Mouse (Mus musculus) liver, embryonic 12.5 days (tissue): ENCODE data around the gene Ppfibp2. TPM values are rescaled to one million over a fixed set of nuclear protein-coding genes. Genes with fewer than 3 reads are reported as not detected.
A peak's percentile ranks its signal among the peaks of the same experiment; 100 is the strongest.

ENCODE experiments used
- ATAC-seq: fragments of 200-750 bp; cut with Nextera tagmentation; 2 replicates; pipeline ENCODE4 v1.8.0; 2017; ENCODE audit warnings: moderate number of reproducible peaks, mild to moderate bottlenecking, moderate library complexity
- H3K27ac ChIP-seq: fragments of 300-500 bp; sonication (generic); 2 replicates; pipeline ENCODE4 v1.5.1; 2016; ENCODE audit warnings: mild to moderate bottlenecking
- H3K27me3 ChIP-seq: fragments of 300-500 bp; sonication (generic); replicated peaks from 2 replicates; pipeline ENCODE4 v1.6.1; 2016; ENCODE audit warnings: mild to moderate bottlenecking, moderate library complexity
- H3K36me3 ChIP-seq: fragments of 300-500 bp; sonication (generic); 2 replicates; pipeline ENCODE4 v1.6.1; 2016; ENCODE audit warnings: mild to moderate bottlenecking, moderate library complexity
- H3K4me1 ChIP-seq: fragments of 300-500 bp; sonication (generic); 2 replicates; pipeline ENCODE4 v1.6.1; 2016
- H3K4me2 ChIP-seq: fragments of 300-500 bp; sonication (generic); 2 replicates; pipeline ENCODE4 v1.6.1; 2016; ENCODE audit warnings: mild to moderate bottlenecking, moderate library complexity
- H3K4me3 ChIP-seq: fragments of 300-500 bp; sonication (generic); 2 replicates; pipeline ENCODE4 v1.5.1; 2016; ENCODE audit warnings: mild to moderate bottlenecking, moderate library complexity
- H3K9ac ChIP-seq: fragments of 300-500 bp; sonication (generic); 2 replicates; pipeline ENCODE4 v1.6.1; 2016; ENCODE audit warnings: mild to moderate bottlenecking, moderate library complexity
- H3K9me3 ChIP-seq: fragments of 300-500 bp; sonication (generic); replicated peaks from 2 replicates; pipeline ENCODE4 v1.6.1; 2016; ENCODE audit warnings: mild to moderate bottlenecking, moderate library complexity
- WGBS: fragments of 180-500 bp; shearing (Covaris S2); methylation state at CpG from one replicate; pipeline ENCODE4 v1.1.7; 2016; ENCODE audit not compliant: insufficient replicate concordance; 5-methylcytosine and 5-hydroxymethylcytosine counted together
- polyA plus RNA-seq: library from polyadenylated mRNA; unstranded; fragments of >200 nt; fragmentation: Nextera tagmentation; extraction: Ambion mirVana; gene quantifications from 2 replicates; pipeline ENCODE4 v1.2.1, GENCODE M21; 2016

Gene Ppfibp2
- polyA plus RNA-seq, 1 experiment from 2014 or later = 3.9 TPM

DNA sequence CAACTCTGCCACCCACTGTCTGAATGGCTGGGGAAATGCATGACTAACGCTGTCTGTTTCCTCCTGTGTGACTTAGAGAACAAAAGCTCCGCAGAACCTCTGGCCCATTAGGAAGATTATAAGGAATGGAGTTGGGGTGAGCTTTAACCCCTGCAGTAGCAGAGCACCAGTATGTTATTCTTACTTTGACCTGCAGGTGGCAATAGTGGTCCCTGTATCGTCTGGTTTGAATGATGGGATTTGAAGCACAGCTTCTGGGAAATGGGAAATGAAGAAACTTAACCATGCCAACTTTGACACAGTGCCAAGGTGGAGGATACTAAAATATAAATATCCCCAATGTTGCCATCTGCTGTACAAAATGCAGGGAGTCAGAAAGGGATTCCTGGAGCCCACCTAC is 154.3 kb downstream of the Ppfibp2 start:
- Histone ChIP-seq H3K27ac (no peak overlapping the region), H3K4me3 (no peak overlapping the region), H3K4me2 (no peak overlapping the region), H3K27me3 (no peaks in the 10 kb centered on the region), H3K9ac (no peak overlapping the region), H3K36me3 (no peaks in the 10 kb centered on the region; the same call in 1 of the 2 replicates), H3K9me3 (no peaks in the 10 kb centered on the region), H3K4me1 (no peaks in the 10 kb centered on the region)
- ATAC-seq = no peak
- WGBS = 7% methylated on average over 3 of the region's 3 CpGs

DNA sequence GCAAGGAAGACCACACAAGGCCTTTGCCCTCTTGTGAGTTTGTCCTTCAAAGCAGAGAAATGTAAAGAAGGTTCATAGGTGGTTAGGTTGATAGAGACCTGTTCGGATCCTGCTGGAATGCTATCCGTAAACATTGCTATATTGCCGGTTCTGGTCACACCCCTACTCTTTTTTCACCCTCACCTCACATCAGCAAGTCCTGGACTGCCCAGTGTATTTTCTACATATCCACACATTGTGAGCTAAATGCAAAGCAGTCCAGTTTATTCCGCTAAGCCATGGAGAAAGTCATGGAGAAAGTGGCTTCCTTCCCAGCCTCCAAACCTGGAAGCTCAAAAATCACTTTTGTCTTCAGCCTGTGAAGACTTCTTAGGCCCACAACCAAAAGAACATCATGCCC is 154.7 kb downstream of the Ppfibp2 start:
- ATAC-seq = no peak
- WGBS = 61% methylated on average over 4 of the region's 4 CpGs
- Histone ChIP-seq H3K9me3 (no peaks in the 10 kb centered on the region), H3K4me3 (no peak overlapping the region), H3K9ac (no peak overlapping the region), H3K4me1 (no peaks in the 10 kb centered on the region), H3K27ac (no peak overlapping the region), H3K36me3 (no peaks in the 10 kb centered on the region), H3K27me3 (no peaks in the 10 kb centered on the region), H3K4me2 (no peak overlapping the region)

- ATAC-seq = no peak
- no peaks in the 10 kb centered on the region for H3K36me3 ChIP-seq
- H3K9me3 ChIP-seq = no peaks in the 10 kb centered on the region
- no peaks in the 10 kb centered on the region for H3K4me1 ChIP-seq
- peaks cover 4% of the 10 kb centered on the region; the same call in 1 of the 2 replicates for H3K27me3 ChIP-seq
- 76% methylated on average over 10 of the region's 10 CpGs for WGBS
- H3K27ac ChIP-seq = no peak overlapping the region
- H3K9ac ChIP-seq = no peak overlapping the region
- H3K4me3 ChIP-seq = no peak overlapping the region
- H3K4me2 ChIP-seq = no peak overlapping the region
These were observed 157.1 kb downstream of the Ppfibp2 start for GRCm38 (mm10) chr7:107752031-107752520.

GRCm38 (mm10) chr7:107755905-107756304 is 160.9 kb downstream of the Ppfibp2 start:
- Histone ChIP-seq H3K4me1 (no peaks in the 10 kb centered on the region), H3K9ac (no peak overlapping the region), H3K9me3 (no peaks in the 10 kb centered on the region), H3K36me3 (no peaks in the 10 kb centered on the region), H3K4me2 (no peak overlapping the region), H3K4me3 (no peak overlapping the region), H3K27me3 (peaks cover 17% of the 10 kb centered on the region), H3K27ac (no peak overlapping the region)
- no peak for ATAC-seq
- 54% methylated on average over 3 of the region's 3 CpGs for whole genome bisulfite sequencing

DNA sequence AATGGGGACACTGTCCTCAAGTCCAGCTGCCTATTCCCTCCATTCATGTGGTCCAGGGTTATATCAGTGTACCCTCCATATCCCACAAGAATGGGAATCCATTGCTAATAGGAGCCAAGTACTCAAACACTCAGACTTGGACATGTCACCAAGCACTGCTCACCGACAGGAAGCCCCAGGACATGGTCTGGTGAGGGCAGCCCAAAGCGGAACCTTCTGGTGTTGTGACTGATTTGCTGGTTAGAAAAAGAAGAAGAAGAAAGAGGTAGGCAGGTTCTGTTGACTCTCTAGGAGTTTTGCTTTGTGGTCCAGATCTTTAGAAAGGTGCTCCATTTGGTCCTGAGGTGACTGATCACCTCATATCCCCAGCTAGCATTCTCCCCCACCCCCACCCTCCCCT is 161.7 kb downstream of the Ppfibp2 start:
- H3K4me3 ChIP-seq = no peak overlapping the region
- H3K36me3 ChIP-seq = no peaks in the 10 kb centered on the region
- no peaks in the 10 kb centered on the region for H3K9me3 ChIP-seq
- H3K4me1 ChIP-seq = no peaks in the 10 kb centered on the region
- no peak overlapping the region for H3K4me2 ChIP-seq
- no peak for ATAC-seq
- H3K9ac ChIP-seq = no peak overlapping the region
- peaks cover 17% of the 10 kb centered on the region for H3K27me3 ChIP-seq
- WGBS = 61% methylated on average over 2 of the region's 2 CpGs
- H3K27ac ChIP-seq = no peak overlapping the region

DNA sequence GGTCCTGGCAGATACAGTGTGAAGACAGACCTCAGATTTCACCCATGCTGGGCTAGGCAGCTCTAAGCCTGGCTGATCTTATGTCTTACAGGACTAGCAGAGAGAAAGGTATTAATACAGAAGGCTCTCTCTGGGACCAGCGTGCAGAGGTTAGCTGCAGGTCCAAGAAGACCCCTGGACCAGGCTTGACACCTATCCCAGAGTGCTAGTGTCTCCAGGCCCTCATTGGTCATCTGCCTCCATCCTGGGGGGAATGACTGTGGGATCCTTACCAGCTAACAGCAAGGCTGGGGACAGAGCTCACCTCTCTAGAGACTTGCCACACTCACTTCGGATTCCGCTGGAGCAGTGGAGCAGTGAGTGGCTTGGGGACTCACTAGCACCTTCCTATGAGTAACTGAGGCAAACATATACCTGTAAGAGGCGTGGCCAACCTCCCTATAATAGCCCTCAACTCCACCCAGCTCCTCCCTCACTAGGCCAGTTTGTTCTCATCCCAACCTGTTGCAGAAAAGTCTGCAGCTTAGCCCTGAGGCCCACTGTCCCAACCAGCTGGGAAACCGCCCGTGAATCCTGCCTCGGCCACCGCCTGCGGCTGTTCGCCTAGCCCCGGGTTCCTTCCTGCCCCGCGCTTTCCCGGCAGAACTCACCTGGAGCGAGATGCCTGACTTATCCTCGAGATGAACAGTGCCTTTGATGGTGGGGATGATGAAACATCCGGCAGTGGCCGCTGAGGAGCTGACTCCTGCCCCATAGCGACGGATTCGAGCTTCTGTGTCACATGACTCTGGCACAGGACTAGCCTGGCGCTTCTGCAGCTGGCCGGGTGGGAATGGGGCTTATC is 162.5 kb downstream of the Ppfibp2 start, which contains the start of gene Cyb5r2:
Gene Cyb5r2, minus strand, starts transcription at position 725 of the 844 bp plus-strand sequence.
- H3K9me3 ChIP-seq = no peaks in the 10 kb centered on the region
- no peaks in the 10 kb centered on the region for H3K36me3 ChIP-seq
- peak; percentile 68 for ATAC-seq
- H3K4me3 ChIP-seq = no peak within 1 kb of the TSS
- H3K4me2 ChIP-seq = peak within 1 kb of the TSS; percentile 40
- no peak within 1 kb of the TSS for H3K27ac ChIP-seq
- H3K4me1 ChIP-seq = no peaks in the 10 kb centered on the region
- no peak within 1 kb of the TSS for H3K9ac ChIP-seq
- peaks cover 17% of the 10 kb centered on the region for H3K27me3 ChIP-seq
- 11% methylated on average over 23 of the region's 23 CpGs for WGBS

DNA sequence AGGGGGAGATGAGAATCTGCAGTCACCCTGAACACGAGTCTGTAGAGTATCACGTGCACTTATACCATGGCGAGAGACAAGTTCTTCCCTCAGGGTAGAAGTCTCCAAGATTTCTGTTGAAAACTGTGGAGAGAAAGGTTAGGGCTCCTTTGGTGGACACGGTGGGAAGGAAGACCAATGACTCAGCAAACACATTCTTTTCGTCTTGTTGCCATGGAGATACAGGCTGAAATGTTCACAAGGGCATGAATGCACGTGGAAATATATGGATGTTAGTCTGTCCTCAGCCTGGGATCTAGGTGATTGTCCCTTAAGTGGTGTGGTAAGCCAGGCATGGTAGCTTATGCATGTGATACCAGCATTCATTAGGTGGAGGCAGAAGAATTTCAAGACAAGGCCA is 175.8 kb downstream of the Ppfibp2 start:
- WGBS = 54% methylated on average over 6 of the region's 6 CpGs

DNA sequence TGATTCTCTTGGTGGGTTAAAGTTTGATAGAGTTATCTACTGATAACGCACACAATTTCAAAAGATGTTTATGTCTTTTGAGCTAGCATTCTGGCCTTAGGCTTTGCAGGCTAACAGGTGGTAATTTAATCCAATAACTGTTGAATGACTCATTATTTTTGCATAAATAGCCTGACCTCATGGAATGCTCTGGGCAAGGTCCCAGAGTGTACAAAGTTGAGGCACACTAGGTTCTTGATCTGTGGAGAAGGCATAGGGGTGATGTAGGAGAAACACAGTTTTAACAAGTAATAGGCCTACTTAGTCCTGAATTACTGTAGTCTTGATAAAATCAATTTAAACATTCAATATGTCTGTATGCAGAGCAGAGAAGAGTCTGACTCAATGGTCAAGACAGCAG is 183.2 kb downstream of the Ppfibp2 start:
- ATAC-seq = no peak
- H3K4me3 ChIP-seq = no peak overlapping the region
- WGBS = 59% methylated on average over 1 of the region's 1 CpGs
- H3K27me3 ChIP-seq = no peaks in the 10 kb centered on the region
- no peak overlapping the region for H3K27ac ChIP-seq
- no peak overlapping the region for H3K9ac ChIP-seq
- H3K4me1 ChIP-seq = no peaks in the 10 kb centered on the region
- H3K36me3 ChIP-seq = no peaks in the 10 kb centered on the region
- no peak overlapping the region for H3K4me2 ChIP-seq
- H3K9me3 ChIP-seq = no peaks in the 10 kb centered on the region

More for the DNA sequence above, 175.8 kb downstream of the Ppfibp2 start:
- Histone ChIP-seq H3K9me3 (no peaks in the 10 kb centered on the region), H3K27me3 (no peaks in the 10 kb centered on the region), H3K36me3 (no peaks in the 10 kb centered on the region), H3K9ac (no peak overlapping the region), H3K4me1 (no peaks in the 10 kb centered on the region), H3K4me3 (no peak overlapping the region), H3K27ac (no peak overlapping the region), H3K4me2 (no peak overlapping the region)
- ATAC-seq = no peak

- no peak overlapping the region for H3K4me2 ChIP-seq
- H3K9me3 ChIP-seq = no peaks in the 10 kb centered on the region
- H3K27ac ChIP-seq = no peak overlapping the region
- H3K36me3 ChIP-seq = no peaks in the 10 kb centered on the region
- no peaks in the 10 kb centered on the region for H3K4me1 ChIP-seq
- H3K4me3 ChIP-seq = no peak overlapping the region
- 33% methylated on average over 4 of the region's 4 CpGs for WGBS
- no peaks in the 10 kb centered on the region for H3K27me3 ChIP-seq
- no peak overlapping the region for H3K9ac ChIP-seq
- no peak for ATAC-seq
These were observed 184.6 kb downstream of the Ppfibp2 start for GRCm38 (mm10) chr7:107779611-107780010.

DNA sequence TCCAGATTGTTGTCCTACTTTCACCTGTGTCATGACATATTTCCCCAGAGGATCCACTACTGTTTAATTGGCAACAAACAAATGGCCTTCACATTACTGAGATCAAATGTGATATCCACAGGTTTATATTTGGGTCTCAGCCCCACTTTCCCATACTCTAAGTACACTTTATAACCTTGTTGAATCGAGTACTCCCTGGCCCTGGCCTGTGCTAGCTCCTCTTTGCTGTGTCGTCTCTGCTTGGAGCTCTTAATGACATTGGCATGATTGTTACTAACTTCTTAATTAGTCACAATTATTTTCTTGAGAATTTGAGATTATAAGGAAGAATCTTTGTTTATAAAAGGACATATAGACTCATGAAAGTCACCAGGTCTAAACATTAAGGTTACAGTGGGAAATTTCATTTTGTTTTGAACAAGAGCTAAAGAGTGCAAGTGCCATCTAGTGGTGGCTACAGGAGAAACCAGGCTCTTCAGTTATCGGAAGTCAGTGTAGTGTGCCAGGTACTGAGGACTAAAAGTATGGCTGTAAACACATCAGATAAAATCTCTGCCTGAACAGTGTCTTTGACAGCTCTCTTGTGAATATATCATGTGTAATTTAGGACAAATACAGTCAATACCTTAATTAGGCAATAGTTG is 193.1 kb downstream of the Ppfibp2 start:
- 39% methylated on average over 3 of the region's 3 CpGs for WGBS
- H3K27me3 ChIP-seq = no peaks in the 10 kb centered on the region
- H3K9ac ChIP-seq = no peak overlapping the region
- H3K4me1 ChIP-seq = no peaks in the 10 kb centered on the region
- H3K4me3 ChIP-seq = no peak overlapping the region
- no peak overlapping the region for H3K27ac ChIP-seq
- no peak for ATAC-seq
- no peaks in the 10 kb centered on the region for H3K36me3 ChIP-seq
- no peak overlapping the region for H3K4me2 ChIP-seq
- H3K9me3 ChIP-seq = no peaks in the 10 kb centered on the region

DNA sequence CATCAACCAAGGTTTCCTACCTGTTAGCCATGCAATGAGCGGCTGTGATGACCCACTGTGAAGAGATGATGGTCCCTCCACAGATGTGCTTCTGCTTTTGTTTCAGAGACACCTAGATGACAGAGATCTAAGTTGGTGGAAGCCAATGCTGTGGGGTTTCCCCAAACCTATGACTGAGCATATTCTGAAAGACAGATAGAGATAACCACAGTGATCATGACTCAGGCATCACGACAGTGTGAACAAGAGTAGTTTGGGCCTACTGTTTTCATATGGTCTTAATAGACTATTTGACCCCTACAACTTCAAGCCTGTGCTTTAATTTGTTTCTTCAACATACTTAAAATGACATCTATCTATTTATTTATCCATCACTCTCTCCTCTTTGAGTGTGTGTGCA is 201.5 kb downstream of the Ppfibp2 start:
- no peak for ATAC-seq

More for the DNA sequence above, 201.5 kb downstream of the Ppfibp2 start:
- H3K4me3 ChIP-seq = no peak overlapping the region
- WGBS = 54% methylated on average over 2 of the region's 2 CpGs
- no peak overlapping the region for H3K9ac ChIP-seq
- no peak overlapping the region for H3K27ac ChIP-seq
- no peaks in the 10 kb centered on the region for H3K36me3 ChIP-seq
- H3K27me3 ChIP-seq = no peaks in the 10 kb centered on the region
- H3K4me2 ChIP-seq = no peak overlapping the region
- no peaks in the 10 kb centered on the region for H3K4me1 ChIP-seq
- H3K9me3 ChIP-seq = no peaks in the 10 kb centered on the region
